Mouse (Mus musculus) midbrain, embryonic 16.5 days (tissue): Measurements from ENCODE around the gene 1700001K19Rik. TPM values are rescaled to one million over a fixed set of nuclear protein-coding genes. Genes with fewer than 3 reads are reported as not detected.

ENCODE experiments used
- ATAC-seq: fragments of 200-750 bp; cut with Nextera tagmentation; 2 replicates; pipeline ENCODE4 v1.8.0; 2017; ENCODE audit warnings: moderate TSS enrichment
- H3K27ac ChIP-seq: fragments of 300-500 bp; sonication (generic); 2 replicates; pipeline ENCODE4 v1.5.1; 2014; ENCODE audit warnings: mild to moderate bottlenecking, low read length, mixed read lengths
- H3K27me3 ChIP-seq: fragments of 300-500 bp; sonication (generic); 2 replicates; pipeline ENCODE4 v1.6.1; 2014; ENCODE audit warnings: low read depth, low read length, mixed read lengths; ENCODE audit not compliant: control insufficient read depth, insufficient read depth
- H3K36me3 ChIP-seq: fragments of 300-500 bp; sonication (generic); 2 replicates; pipeline ENCODE4 v1.6.1; 2014; ENCODE audit warnings: mild to moderate bottlenecking, low read length, moderate library complexity, mixed read lengths; ENCODE audit not compliant: control insufficient read depth, insufficient read depth
- H3K4me1 ChIP-seq: fragments of 300-500 bp; sonication (generic); 2 replicates; pipeline ENCODE4 v1.6.1; 2014; ENCODE audit warnings: mild to moderate bottlenecking, low read length, mixed read lengths; ENCODE audit not compliant: control insufficient read depth, insufficient read depth
- H3K4me2 ChIP-seq: fragments of 300-500 bp; sonication (generic); 2 replicates; pipeline ENCODE4 v1.6.1; 2014; ENCODE audit warnings: mild to moderate bottlenecking, low read length, mixed read lengths
- H3K4me3 ChIP-seq: fragments of 300-500 bp; sonication (generic); 2 replicates; pipeline ENCODE4 v1.5.1; 2014; ENCODE audit warnings: low read depth, mild to moderate bottlenecking, low read length, moderate library complexity, mixed read lengths
- H3K9ac ChIP-seq: fragments of 300-500 bp; sonication (generic); 2 replicates; pipeline ENCODE4 v1.6.1; 2014; ENCODE audit warnings: low read depth, low read length, mixed read lengths
- H3K9me3 ChIP-seq: fragments of 300-500 bp; sonication (generic); replicated peaks from 2 replicates; pipeline ENCODE4 v1.6.1; 2014; ENCODE audit warnings: mild to moderate bottlenecking, low read length, mixed read lengths; ENCODE audit not compliant: control insufficient read depth, poor library complexity, severe bottlenecking
- WGBS: fragments of 180-500 bp; shearing (Covaris S2); extraction: QIAGEN DNeasy Blood & Tissue Kit; methylation state at CpG from one replicate; pipeline ENCODE4 v1.1.7; 2014; 5-methylcytosine and 5-hydroxymethylcytosine counted together
- polyA plus RNA-seq: library from polyadenylated mRNA; unstranded; fragments of >200 nt; fragmentation: Nextera tagmentation; extraction: Ambion mirVana; gene quantifications from 2 replicates; pipeline ENCODE4 v1.2.1, GENCODE M21; 2015

The 1700001K19Rik gene
- polyA plus RNA-seq = 0.45 TPM in 1 of 2 replicates, not detected in the other

- no peak for ATAC-seq
- Histone ChIP-seq H3K9me3 (no peaks in the 10 kb centered on the region), H3K27ac (no peak within 1 kb of the TSS), H3K36me3 (no peaks in the 10 kb centered on the region), H3K27me3 (no peaks in the 10 kb centered on the region), H3K4me3 (no peak within 1 kb of the TSS), H3K4me1 (no peaks in the 10 kb centered on the region), H3K9ac (no peak within 1 kb of the TSS), H3K4me2 (no peak within 1 kb of the TSS)
- WGBS = 77% methylated on average over 9 of the region's 9 CpGs
Measured at GRCm38 (mm10) chr12:110682561-110683299, at the start of gene 1700001K19Rik. TSS of gene 1700001K19Rik (minus strand) at chr12:110682619.

GRCm38 (mm10) chr12:110726428-110726827 lies 44.0 kb upstream of the 1700001K19Rik start:
- 50% methylated on average over 1 of the region's 1 CpGs for WGBS
- no peak overlapping the region for H3K4me2 ChIP-seq
- no peak overlapping the region for H3K9ac ChIP-seq
- no peaks in the 10 kb centered on the region for H3K9me3 ChIP-seq
- no peak overlapping the region for H3K27ac ChIP-seq
- H3K4me3 ChIP-seq = no peak overlapping the region
- H3K36me3 ChIP-seq = no peaks in the 10 kb centered on the region
- no peaks in the 10 kb centered on the region for H3K4me1 ChIP-seq
- no peak for ATAC-seq
- H3K27me3 ChIP-seq = no peaks in the 10 kb centered on the region

- H3K9ac ChIP-seq = no peak overlapping the region
- H3K4me3 ChIP-seq = no peak overlapping the region
- no peaks in the 10 kb centered on the region for H3K4me1 ChIP-seq
- WGBS = 87% methylated on average over 5 of the region's 5 CpGs
- no peak overlapping the region for H3K4me2 ChIP-seq
- H3K9me3 ChIP-seq = no peaks in the 10 kb centered on the region
- H3K36me3 ChIP-seq = no peaks in the 10 kb centered on the region
- no peak overlapping the region for H3K27ac ChIP-seq
- H3K27me3 ChIP-seq = no peaks in the 10 kb centered on the region
- ATAC-seq = no peak
Measured at GRCm38 (mm10) chr12:110725489-110725888, 43.1 kb upstream of the 1700001K19Rik start.

- Histone ChIP-seq H3K4me2 (no peak overlapping the region), H3K4me1 (no peaks in the 10 kb centered on the region), H3K27ac (no peak overlapping the region), H3K9me3 (no peaks in the 10 kb centered on the region), H3K27me3 (no peaks in the 10 kb centered on the region), H3K9ac (no peak overlapping the region), H3K36me3 (no peaks in the 10 kb centered on the region), H3K4me3 (no peak overlapping the region)
- ATAC-seq = no peak
- 92% methylated on average over 5 of the region's 5 CpGs for WGBS
Measured at GRCm38 (mm10) chr12:110725051-110725450, 42.6 kb upstream of the 1700001K19Rik start.

GRCm38 (mm10) chr12:110716004-110716403 lies 33.6 kb upstream of the 1700001K19Rik start:
- H3K27ac ChIP-seq = no peak overlapping the region
- 30% methylated on average over 5 of the region's 5 CpGs for WGBS
- no peak overlapping the region for H3K4me3 ChIP-seq
- H3K4me2 ChIP-seq = no peak overlapping the region
- no peaks in the 10 kb centered on the region for H3K36me3 ChIP-seq
- H3K9ac ChIP-seq = no peak overlapping the region
- H3K4me1 ChIP-seq = no peaks in the 10 kb centered on the region
- ATAC-seq = no peak
- 0 out of 2 replicates have a peak, but pooled peaks cover 2% of the 10 kb centered on the region for H3K27me3 ChIP-seq
- no peaks in the 10 kb centered on the region for H3K9me3 ChIP-seq

GRCm38 (mm10) chr12:110714215-110714614 lies 31.8 kb upstream of the 1700001K19Rik start:
- ATAC-seq = no peak
- H3K27ac ChIP-seq = no peak overlapping the region
- H3K9ac ChIP-seq = no peak overlapping the region
- WGBS = 95% methylated on average over 6 of the region's 6 CpGs
- no peaks in the 10 kb centered on the region for H3K9me3 ChIP-seq
- H3K27me3 ChIP-seq = 0 out of 2 replicates have a peak, but pooled peaks cover 2% of the 10 kb centered on the region
- no peak overlapping the region for H3K4me2 ChIP-seq
- no peaks in the 10 kb centered on the region for H3K4me1 ChIP-seq
- no peaks in the 10 kb centered on the region for H3K36me3 ChIP-seq
- H3K4me3 ChIP-seq = no peak overlapping the region

- Histone ChIP-seq H3K27ac (no peak overlapping the region), H3K36me3 (no peaks in the 10 kb centered on the region), H3K4me1 (no peaks in the 10 kb centered on the region), H3K9ac (no peak overlapping the region), H3K9me3 (no peaks in the 10 kb centered on the region), H3K4me2 (no peak overlapping the region), H3K27me3 (no peaks in the 10 kb centered on the region), H3K4me3 (no peak overlapping the region)
- WGBS = 96% methylated on average over 6 of the region's 6 CpGs
- ATAC-seq = no peak
Measured at GRCm38 (mm10) chr12:110713784-110714183, 31.4 kb upstream of the 1700001K19Rik start.

GRCm38 (mm10) chr12:110711270-110711669 lies 28.9 kb upstream of the 1700001K19Rik start:
- Histone ChIP-seq H3K9ac (no peak overlapping the region), H3K4me1 (peaks cover 8% of the 10 kb centered on the region; the same call in 1 of the 2 replicates), H3K36me3 (no peaks in the 10 kb centered on the region), H3K4me3 (no peak overlapping the region), H3K4me2 (no peak overlapping the region), H3K9me3 (no peaks in the 10 kb centered on the region), H3K27ac (no peak overlapping the region), H3K27me3 (no peaks in the 10 kb centered on the region)
- no peak for ATAC-seq
- 75% methylated on average over 5 of the region's 5 CpGs for WGBS

- 90% methylated on average over 7 of the region's 7 CpGs for WGBS
- Histone ChIP-seq H3K4me2 (no peak overlapping the region), H3K27me3 (no peaks in the 10 kb centered on the region), H3K9ac (no peak overlapping the region), H3K4me3 (no peak overlapping the region), H3K4me1 (peaks cover 8% of the 10 kb centered on the region; the same call in 1 of the 2 replicates), H3K36me3 (no peaks in the 10 kb centered on the region), H3K27ac (no peak overlapping the region), H3K9me3 (no peaks in the 10 kb centered on the region)
- ATAC-seq = no peak
Measured at GRCm38 (mm10) chr12:110707451-110707850, 25.0 kb upstream of the 1700001K19Rik start.
